ENCODE assay signal across 10 mouse cellular contexts in genomic region chr5:134102720-134103119, GRCm38 (mm10). TPM values are rescaled to one million over a fixed set of nuclear protein-coding genes. Genes with fewer than 3 reads are reported as not detected.
DNase-seq lines count a peak whose midpoint lies in the region; ATAC-seq lines count a peak whose summit lies in the region.
"Had no signal": no experiment of that assay in that cellular context is flagged by ENCODE, and none has a peak within 500 bp of the region (broad histone marks: within the 10 kb centered on the region; RNA-seq: fewer than 3 reads in every experiment).

No protein-coding gene starts in this region.

- DNase-seq in neural tube, embryonic 10.5 days (ENCODE audit: extremely low spot score, low spot score): no peak
- DNase-seq in T-cell, adult 2 months (ENCODE audit: low spot score): peak; percentile 2
- DNase-seq in Muller cell, postnatal 12 days (ENCODE audit: inconsistent ontology term): no peak
- DNase-seq: cerebellum, adult 2 months had no signal

- no peak overlapping the region for H3K4me3 ChIP-seq in neural tube, embryonic 12.5 days
- no peak overlapping the region for H3K4me3 ChIP-seq in intestine, embryonic 15.5 days (replicated peaks)
- no peak overlapping the region for H3K4me3 ChIP-seq in neural tube, embryonic 15.5 days (replicated peaks)
- H3K4me3 ChIP-seq: embryonic facial prominence, embryonic 15.5 days; lung, embryonic 15.5 days had no signal

- no peak for ATAC-seq in neural tube, embryonic 12.5 days (ENCODE audit: low FRiP score, low read depth)
- no peak for ATAC-seq in intestine, embryonic 15.5 days
- ATAC-seq in neural tube, embryonic 15.5 days (ENCODE audit: low FRiP score): no peak
- no peak for ATAC-seq in cerebellum, adult (ENCODE audit: insufficient number of reproducible peaks, low FRiP score, low TSS enrichment)

- no peak overlapping the region for H3K27ac ChIP-seq in neural tube, embryonic 12.5 days
- peak overlapping the region; percentile 22; the same call in 1 of the 2 replicates for H3K27ac ChIP-seq in intestine, embryonic 15.5 days
- no peak overlapping the region for H3K27ac ChIP-seq in neural tube, embryonic 15.5 days (replicated peaks)
- H3K27ac ChIP-seq: embryonic facial prominence, embryonic 15.5 days; lung, embryonic 15.5 days had no signal

- H3K9ac ChIP-seq in neural tube, embryonic 12.5 days: no peak overlapping the region
- H3K9ac ChIP-seq in intestine, embryonic 15.5 days: no peak overlapping the region
- peak overlapping the region; percentile 7; the same call in 1 of the 2 replicates for H3K9ac ChIP-seq in neural tube, embryonic 15.5 days (replicated peaks)
- H3K9ac ChIP-seq: embryonic facial prominence, embryonic 15.5 days; lung, embryonic 15.5 days had no signal

- 79% methylated on average over 6 of the region's 6 CpGs for WGBS in neural tube, embryonic 12.5 days
- WGBS in intestine, embryonic 15.5 days: 63% methylated on average over 6 of the region's 6 CpGs
- WGBS in neural tube, embryonic 15.5 days: 75% methylated on average over 6 of the region's 6 CpGs

- H3K27me3 ChIP-seq in neural tube, embryonic 12.5 days (replicated peaks): no peaks in the 10 kb centered on the region
- no peaks in the 10 kb centered on the region for H3K27me3 ChIP-seq in intestine, embryonic 15.5 days (replicated peaks)
- no peaks in the 10 kb centered on the region for H3K27me3 ChIP-seq in neural tube, embryonic 15.5 days (replicated peaks)
- H3K27me3 ChIP-seq: embryonic facial prominence, embryonic 15.5 days; lung, embryonic 15.5 days had no signal

- H3K4me1 ChIP-seq in neural tube, embryonic 12.5 days: peaks cover 34% of the 10 kb centered on the region
- H3K4me1 ChIP-seq in intestine, embryonic 15.5 days (replicated peaks): peaks cover 26% of the 10 kb centered on the region; the same call in 1 of the 2 replicates
- peaks cover 39% of the 10 kb centered on the region for H3K4me1 ChIP-seq in neural tube, embryonic 15.5 days

- peaks cover 12% of the 10 kb centered on the region for H3K36me3 ChIP-seq in neural tube, embryonic 12.5 days
- no peaks in the 10 kb centered on the region for H3K36me3 ChIP-seq in intestine, embryonic 15.5 days
- H3K36me3 ChIP-seq in neural tube, embryonic 15.5 days: peaks cover 10% of the 10 kb centered on the region
- H3K36me3 ChIP-seq: embryonic facial prominence, embryonic 15.5 days; lung, embryonic 15.5 days had no signal

- H3K9me3 ChIP-seq in neural tube, embryonic 12.5 days: no peaks in the 10 kb centered on the region
- H3K9me3 ChIP-seq in intestine, embryonic 15.5 days: no peaks in the 10 kb centered on the region
- H3K9me3 ChIP-seq in neural tube, embryonic 15.5 days (replicated peaks): no peaks in the 10 kb centered on the region
- H3K9me3 ChIP-seq: embryonic facial prominence, embryonic 15.5 days; lung, embryonic 15.5 days had no signal

- H3K4me2 ChIP-seq in neural tube, embryonic 12.5 days (replicated peaks): 0 out of 2 replicates have a peak overlapping the region, but pooled peaks have one; percentile 92
- no peak overlapping the region; the same call in 1 of the 2 replicates for H3K4me2 ChIP-seq in intestine, embryonic 15.5 days (replicated peaks)
- H3K4me2 ChIP-seq in neural tube, embryonic 15.5 days: peak overlapping the region; percentile 66
- H3K4me2 ChIP-seq: embryonic facial prominence, embryonic 15.5 days; lung, embryonic 15.5 days had no signal

RNA-seq across cellular contexts. Expression of gene Castor2, which starts 3.2 kb away (rescaled TPM):
- polyA plus RNA-seq in neural tube, embryonic 12.5 days (2016; fragmentation: Nextera tagmentation; extraction: Ambion mirVana): 18.1 and 20.4 TPM in 2 replicates
- 5.1 and 7.7 TPM in 2 replicates for polyA plus RNA-seq in intestine, embryonic 15.5 days (2015; fragmentation: Nextera tagmentation; extraction: Ambion mirVana)
- polyA plus RNA-seq in neural tube, embryonic 15.5 days (2015; fragmentation: Nextera tagmentation; extraction: Ambion mirVana): 22.8 TPM in 2 replicates
